Mouse (Mus musculus) G1E (cell line): Measurements from ENCODE around the gene Srd5a3. TPM values are rescaled to one million over a fixed set of nuclear protein-coding genes. Genes with fewer than 3 reads are reported as not detected.

Source experiments
- ATAC-seq: 2 replicates; pipeline ENCODE4 v1.8.0; 2016; ENCODE audit warnings: mild to moderate bottlenecking; ENCODE audit not compliant: insufficient number of reproducible peaks, poor library complexity, low FRiP score, severe bottlenecking; ENCODE audit errors: extremely low read depth
- DNase-seq: peaks from one replicate; pipeline ENCODE4 v3.0.0; 2012; ENCODE audit warnings: low spot score
- H3K27me3 ChIP-seq: 2 replicates; pipeline ENCODE4 v1.6.1; 2012; ENCODE audit warnings: mild to moderate bottlenecking, low read length, inconsistent platforms; ENCODE audit not compliant: insufficient read depth
- H3K36me3 ChIP-seq: replicated peaks from 2 replicates; pipeline ENCODE3; 2012; ENCODE audit warnings: mild to moderate bottlenecking, inconsistent platforms
- H3K4me1 ChIP-seq: 2 replicates; pipeline ENCODE4 v1.6.1; 2012; ENCODE audit warnings: low read depth, low read length, inconsistent platforms, mixed read lengths; ENCODE audit not compliant: insufficient read depth
- H3K4me3 ChIP-seq: 2 replicates; pipeline ENCODE4 v1.5.1; 2012; ENCODE audit warnings: low read depth, mild to moderate bottlenecking, inconsistent platforms, low read length, moderate library complexity, mixed read lengths
- H3K9me3 ChIP-seq: replicated peaks from 2 replicates; pipeline ENCODE4 v1.6.1; 2012; ENCODE audit warnings: inconsistent platforms
- CTCF ChIP-seq: IDR thresholded peaks from 2 replicates; pipeline ENCODE4 v1.5.1; 2012; ENCODE audit warnings: low read depth, low read length, inconsistent platforms, mixed read lengths
- GATA1 ChIP-seq: IDR thresholded peaks from 2 replicates; pipeline ENCODE4 v1.6.1; 2012; ENCODE audit warnings: borderline replicate concordance, low read length, inconsistent platforms, mixed read lengths
- GATA2 ChIP-seq: IDR thresholded peaks from 2 replicates; pipeline ENCODE4 v1.6.1; 2012; ENCODE audit warnings: low read depth, low read length, inconsistent platforms, borderline replicate concordance
- POLR2AphosphoS5 ChIP-seq: IDR thresholded peaks from 2 replicates; pipeline ENCODE4 v1.6.1; 2012; ENCODE audit warnings: low read depth, low read length, inconsistent platforms; ENCODE audit not compliant: insufficient replicate concordance
- TAL1 ChIP-seq: conservative IDR thresholded peaks from 2 replicates; pipeline ENCODE4 v1.6.1; 2012; ENCODE audit warnings: low read depth, low read length, inconsistent platforms, mixed read lengths
- polyA plus RNA-seq: library from polyadenylated mRNA; stranded (reverse); fragments of >175 nt; gene quantifications from 2 replicates; pipeline ENCODE4 v1.2.3, GENCODE M21; 2012
- total RNA-seq, 2 experiments: library from RNA; stranded (forward) in 1 of 2; stranded (reverse) in 1 of 2; fragments of 200-1000 nt in 1 of 2; fragments of >200 nt in 1 of 2; fragmentation: Nextera tagmentation in 1 of 2; gene quantifications; 2 replicates each; pipeline ENCODE4 v1.2.3; 2014 to 2017

Gene Srd5a3
- total and polyA plus RNA-seq, 3 experiments: 45.4 to 58.4 (median 52.2) TPM

- DNase-seq: no peak
- H3K4me3 ChIP-seq: no peak overlapping the region
- no peak for ATAC-seq
Observed at GRCm38 (mm10) chr5:76164827-76165226, 24.8 kb downstream of the Srd5a3 start.

GRCm38 (mm10) chr5:76170522-76170921, 30.5 kb downstream of the Srd5a3 start:
- Histone ChIP-seq H3K27me3 (peaks cover 9% of the 10 kb centered on the region), H3K36me3 (no peaks in the 10 kb centered on the region), H3K4me3 (no peak overlapping the region), H3K9me3 (no peaks in the 10 kb centered on the region), H3K4me1 (no peaks in the 10 kb centered on the region)
- TF ChIP-seq GATA2: no peak
- TF ChIP-seq POLR2AphosphoS5: no peak
- TF ChIP-seq GATA1: no peak
- no peak for TF ChIP-seq TAL1
- no peak for TF ChIP-seq CTCF
- DNase-seq (no peak), ATAC-seq (no peak)

More at GRCm38 (mm10) chr5:76164827-76165226, 24.8 kb downstream of the Srd5a3 start:
- H3K27me3 ChIP-seq: peaks cover 12% of the 10 kb centered on the region
- 0 out of 2 replicates have a peak, but pooled peaks cover 5% of the 10 kb centered on the region for H3K4me1 ChIP-seq
- no peak for TF ChIP-seq CTCF
- TF ChIP-seq GATA1: no peak
- TF ChIP-seq GATA2: no peak
- TF ChIP-seq TAL1: no peak
- no peak for TF ChIP-seq POLR2AphosphoS5
- no peaks in the 10 kb centered on the region for H3K36me3 ChIP-seq
- no peaks in the 10 kb centered on the region for H3K9me3 ChIP-seq

DNA sequence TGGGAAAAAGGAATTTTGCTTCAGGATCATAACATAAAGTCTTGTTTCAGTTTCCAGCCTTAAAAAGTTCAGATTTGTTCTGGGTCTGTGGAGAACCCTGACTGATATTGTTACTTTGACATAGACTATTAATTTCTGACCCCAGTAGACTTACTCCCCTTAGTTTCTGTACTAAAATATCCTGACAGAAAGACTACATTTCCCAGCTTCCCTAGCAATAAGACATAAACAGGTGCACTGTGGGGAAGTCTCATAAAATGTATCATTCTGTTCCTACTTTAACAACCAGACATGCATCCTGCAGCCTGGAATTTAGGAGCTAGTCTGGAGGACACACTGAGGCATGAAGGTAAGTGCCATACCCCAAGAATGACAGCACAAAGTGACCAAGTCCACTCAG, 31.0 kb downstream of the Srd5a3 start:
- no peaks in the 10 kb centered on the region for H3K9me3 ChIP-seq
- no peak for TF ChIP-seq TAL1
- no peak for TF ChIP-seq GATA2
- no peak for TF ChIP-seq GATA1
- TF ChIP-seq CTCF: no peak
- no peak for TF ChIP-seq POLR2AphosphoS5
- ATAC-seq (no peak), DNase-seq (no peak)
- H3K27me3 ChIP-seq: peaks cover 9% of the 10 kb centered on the region
- no peaks in the 10 kb centered on the region for H3K36me3 ChIP-seq
- no peak overlapping the region for H3K4me3 ChIP-seq
- H3K4me1 ChIP-seq: no peaks in the 10 kb centered on the region

GRCm38 (mm10) chr5:76175051-76175450, 35.0 kb downstream of the Srd5a3 start:
- no peaks in the 10 kb centered on the region for H3K36me3 ChIP-seq
- no peaks in the 10 kb centered on the region for H3K9me3 ChIP-seq
- ATAC-seq (no peak), DNase-seq (no peak)
- peaks cover 28% of the 10 kb centered on the region for H3K27me3 ChIP-seq
- no peak overlapping the region for H3K4me3 ChIP-seq
- peaks cover 5% of the 10 kb centered on the region; the same call in 1 of the 2 replicates for H3K4me1 ChIP-seq
- TF ChIP-seq CTCF: no peak
- no peak for TF ChIP-seq POLR2AphosphoS5

DNA sequence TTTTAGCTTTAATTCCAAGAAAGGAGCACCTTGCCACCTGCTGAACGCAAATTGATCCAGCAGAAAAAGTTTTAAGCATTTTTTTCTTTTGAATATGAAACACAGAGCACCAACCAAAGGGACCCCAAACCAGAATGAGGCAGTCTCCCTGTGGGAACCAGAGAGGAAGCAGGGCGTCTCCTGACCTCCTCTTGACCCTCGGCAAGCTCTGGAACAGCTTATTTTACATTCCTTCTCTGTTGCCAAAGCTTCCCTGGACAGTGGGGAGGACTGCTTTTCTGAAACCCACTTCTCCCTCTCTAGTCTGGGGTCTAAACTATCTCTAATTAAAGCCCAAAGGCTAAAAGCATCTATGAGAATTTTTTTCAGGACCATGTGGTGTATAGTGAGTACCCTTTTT, 36.3 kb downstream of the Srd5a3 start:
- DNase-seq: no peak
- ATAC-seq: no peak
- H3K4me1 ChIP-seq: peaks cover 5% of the 10 kb centered on the region; the same call in 1 of the 2 replicates
- H3K4me3 ChIP-seq: no peak overlapping the region
- no peaks in the 10 kb centered on the region for H3K9me3 ChIP-seq
- TF ChIP-seq TAL1 (no peak), GATA1 (no peak), POLR2AphosphoS5 (no peak), CTCF (no peak), GATA2 (no peak)
- no peaks in the 10 kb centered on the region for H3K36me3 ChIP-seq
- peaks cover 25% of the 10 kb centered on the region for H3K27me3 ChIP-seq

- Histone ChIP-seq H3K4me1 (peaks cover 5% of the 10 kb centered on the region; the same call in 1 of the 2 replicates), H3K36me3 (no peaks in the 10 kb centered on the region), H3K9me3 (no peaks in the 10 kb centered on the region), H3K27me3 (peaks cover 25% of the 10 kb centered on the region), H3K4me3 (no peak overlapping the region)
- ATAC-seq (no peak), DNase-seq (no peak)
- TF ChIP-seq TAL1 (no peak), CTCF (no peak), GATA1 (no peak), GATA2 (no peak)
Observed at GRCm38 (mm10) chr5:76176841-76177240, 36.8 kb downstream of the Srd5a3 start.

DNA sequence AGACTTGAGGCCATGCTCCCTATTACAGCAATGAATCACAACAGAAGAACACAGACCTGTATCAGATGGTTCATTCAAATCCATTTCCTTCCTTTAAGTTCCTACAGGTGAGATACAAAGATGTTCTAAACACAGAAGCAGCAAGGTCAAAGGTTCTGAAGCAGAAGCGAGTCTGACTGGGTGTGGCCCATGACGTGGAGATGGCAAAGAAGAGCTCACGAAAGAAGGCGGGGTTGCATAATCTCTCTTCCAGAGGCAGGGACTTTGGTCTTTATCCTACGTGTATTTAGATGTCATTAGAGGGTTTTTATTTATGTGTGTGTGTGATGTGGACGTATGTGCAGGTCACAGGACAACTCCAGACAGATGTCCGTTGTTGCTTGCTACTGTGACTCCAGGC, 37.6 kb downstream of the Srd5a3 start:
- H3K36me3 ChIP-seq: no peaks in the 10 kb centered on the region
- H3K4me3 ChIP-seq: no peak overlapping the region
- no peaks in the 10 kb centered on the region for H3K9me3 ChIP-seq
- no peak for ATAC-seq
- TF ChIP-seq GATA1 (no peak), CTCF (no peak), GATA2 (no peak), TAL1 (no peak), POLR2AphosphoS5 (no peak)
- peaks cover 28% of the 10 kb centered on the region for H3K27me3 ChIP-seq
- H3K4me1 ChIP-seq: peaks cover 6% of the 10 kb centered on the region; the same call in 1 of the 2 replicates
- no peak for DNase-seq
